Mouse (Mus musculus): ENCODE measurements at regions not wholly inside any gene's neighbourhood (a gene's known extent, or its start where the extent isn't known, plus 50 kb on each side); places are given as distances from the start of the nearest gene placed in this dataset.

DNA sequence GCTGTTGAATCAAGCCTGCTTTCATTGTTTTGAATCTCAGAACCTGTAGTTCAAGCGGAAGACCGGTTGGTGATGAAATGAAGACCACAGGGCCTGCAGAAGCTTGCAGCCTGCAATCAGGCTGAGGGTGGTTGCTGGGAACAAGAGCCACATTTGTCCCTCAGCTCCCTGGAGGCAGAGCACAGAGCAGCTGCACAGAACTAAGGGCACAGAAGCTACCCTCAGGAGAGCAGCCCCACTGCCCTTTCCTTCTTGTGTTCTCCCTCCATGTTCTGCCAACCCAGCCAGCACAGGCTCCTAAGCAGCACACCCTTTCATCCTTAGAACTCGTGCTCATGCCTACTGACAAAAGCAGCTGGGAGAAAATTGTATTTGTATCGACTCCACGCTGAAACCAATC lies 225.9 kb upstream of the Zbtb20 start:
- H3K36me3 ChIP-seq (replicated peaks; ENCODE audit: control insufficient read depth, insufficient read depth): no peaks in the 10 kb centered on the region
- H3K4me2 ChIP-seq (replicated peaks): no peak overlapping the region
- no peaks in the 10 kb centered on the region for H3K27me3 ChIP-seq (ENCODE audit: control insufficient read depth, insufficient read depth, low read length)
- peaks cover 4% of the 10 kb centered on the region; the same call in 1 of the 2 replicates for H3K9me3 ChIP-seq (ENCODE audit: control insufficient read depth, low read length)
- H3K4me3 ChIP-seq (replicated peaks; ENCODE audit: low read length): no peak overlapping the region
- H3K9ac ChIP-seq: no peak overlapping the region
- WGBS: 49% methylated on average over 5 of the region's 5 CpGs
- ATAC-seq (ENCODE audit: low FRiP score) (no peak; the same call in 1 of the 2 replicates), DNase-seq (ENCODE audit: low spot score) (no peak)
- no peak overlapping the region; the same call in 1 of the 2 replicates for H3K27ac ChIP-seq
- H3K4me1 ChIP-seq (replicated peaks; ENCODE audit: control insufficient read depth, insufficient read depth, low read length): no peaks in the 10 kb centered on the region

- 89% methylated on average over 5 of the region's 5 CpGs for WGBS
- no peak for ATAC-seq (ENCODE audit: low FRiP score)
- H3K27ac ChIP-seq: no peak overlapping the region
Measured at GRCm38 (mm10) chr16:42648531-42649142, 227.0 kb upstream of the Zbtb20 start.

DNA sequence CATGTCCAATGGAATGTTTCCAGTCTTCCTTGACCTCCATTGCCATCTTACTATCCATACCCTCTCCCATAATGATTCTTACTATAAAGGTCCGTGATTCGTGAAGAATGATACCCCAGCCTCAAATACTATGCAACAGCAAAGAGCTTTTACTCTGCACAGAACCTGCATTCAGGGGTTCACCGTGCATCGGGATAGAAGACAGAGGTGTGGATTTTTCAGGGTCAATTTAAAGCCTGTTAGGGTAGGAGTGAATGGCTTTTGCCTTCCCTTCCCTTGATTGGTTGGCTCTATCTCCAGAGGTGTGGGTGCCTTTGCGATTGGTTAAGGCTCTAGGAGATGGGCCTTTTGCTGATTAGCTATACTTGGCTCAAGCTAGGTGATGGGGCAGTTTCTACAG lies 227.9 kb upstream of the Zbtb20 start:
- H3K27ac ChIP-seq: no peak overlapping the region
- H3K9ac ChIP-seq: no peak overlapping the region
- ATAC-seq (ENCODE audit: low FRiP score) (no peak), DNase-seq (ENCODE audit: low spot score) (no peak)
- H3K36me3 ChIP-seq (replicated peaks; ENCODE audit: control insufficient read depth, insufficient read depth): no peaks in the 10 kb centered on the region
- no peak overlapping the region for H3K4me3 ChIP-seq (replicated peaks; ENCODE audit: low read length)
- H3K4me2 ChIP-seq (replicated peaks): no peak overlapping the region
- WGBS: 100% methylated on average over 5 of the region's 5 CpGs
- no peaks in the 10 kb centered on the region for H3K27me3 ChIP-seq (ENCODE audit: control insufficient read depth, insufficient read depth, low read length)
- H3K4me1 ChIP-seq (replicated peaks; ENCODE audit: control insufficient read depth, insufficient read depth, low read length): no peaks in the 10 kb centered on the region
- no peaks in the 10 kb centered on the region for H3K9me3 ChIP-seq (ENCODE audit: control insufficient read depth, low read length)

More at GRCm38 (mm10) chr16:42648531-42649142, 227.0 kb upstream of the Zbtb20 start:
- H3K9ac ChIP-seq: no peak overlapping the region
- no peaks in the 10 kb centered on the region for H3K27me3 ChIP-seq (ENCODE audit: control insufficient read depth, insufficient read depth, low read length)
- H3K4me2 ChIP-seq (replicated peaks): no peak overlapping the region
- no peaks in the 10 kb centered on the region for H3K36me3 ChIP-seq (replicated peaks; ENCODE audit: control insufficient read depth, insufficient read depth)
- no peaks in the 10 kb centered on the region for H3K4me1 ChIP-seq (replicated peaks; ENCODE audit: control insufficient read depth, insufficient read depth, low read length)
- DNase-seq (ENCODE audit: low spot score): no peak
- H3K4me3 ChIP-seq (replicated peaks; ENCODE audit: low read length): no peak overlapping the region
- peaks cover 1% of the 10 kb centered on the region; the same call in 1 of the 2 replicates for H3K9me3 ChIP-seq (ENCODE audit: control insufficient read depth, low read length)

DNA sequence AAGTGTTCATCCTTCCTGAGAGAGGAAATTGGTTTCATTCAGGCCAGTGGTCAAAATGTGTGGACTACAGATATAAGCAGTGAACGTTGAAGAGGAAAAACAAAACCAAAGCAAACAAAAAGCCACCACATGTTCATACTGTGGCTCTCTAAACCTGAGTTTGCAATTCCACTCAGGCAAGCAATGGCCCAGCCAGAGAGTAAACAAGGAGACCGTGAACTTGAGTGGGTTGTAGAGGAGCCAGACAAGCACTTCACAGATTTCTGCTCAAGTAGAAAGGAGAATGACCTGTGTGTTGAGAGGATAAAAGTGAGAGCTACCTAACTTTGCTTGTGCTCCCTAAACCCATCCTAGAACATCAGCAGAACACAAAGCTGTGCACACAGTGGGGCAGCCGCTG lies 239.9 kb upstream of the Zbtb20 start:
- DNase-seq (ENCODE audit: low spot score): no peak
- H3K4me1 ChIP-seq (replicated peaks; ENCODE audit: control insufficient read depth, insufficient read depth, low read length): no peaks in the 10 kb centered on the region
- H3K9me3 ChIP-seq (ENCODE audit: control insufficient read depth, low read length): no peaks in the 10 kb centered on the region
- 83% methylated on average over 3 of the region's 3 CpGs for WGBS
- no peak overlapping the region for H3K27ac ChIP-seq
- ATAC-seq (ENCODE audit: low FRiP score): no peak
- no peaks in the 10 kb centered on the region for H3K36me3 ChIP-seq (replicated peaks; ENCODE audit: control insufficient read depth, insufficient read depth)
- no peak overlapping the region for H3K4me2 ChIP-seq (replicated peaks)
- H3K4me3 ChIP-seq (replicated peaks; ENCODE audit: low read length): no peak overlapping the region
- H3K27me3 ChIP-seq (ENCODE audit: control insufficient read depth, insufficient read depth, low read length): no peaks in the 10 kb centered on the region
- H3K9ac ChIP-seq: no peak overlapping the region

DNA sequence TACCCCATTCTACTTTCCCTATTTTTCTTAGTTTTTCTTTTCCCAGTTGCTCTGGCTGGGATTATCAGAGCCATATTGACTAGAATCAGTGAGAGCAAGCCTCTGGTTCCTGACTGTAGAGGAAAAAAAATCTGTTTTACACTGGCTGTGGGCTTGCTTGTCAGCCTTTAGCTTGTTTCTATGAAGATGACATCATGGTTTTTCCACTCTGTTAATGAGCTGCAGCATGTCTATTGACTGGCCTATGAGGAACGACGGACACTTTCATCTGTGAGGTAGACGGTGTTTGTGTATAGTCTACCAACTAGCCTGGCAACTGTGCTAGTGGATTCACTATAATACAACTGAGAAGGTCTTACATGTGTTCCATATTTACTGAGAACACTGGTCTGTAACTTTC lies 248.0 kb upstream of the Zbtb20 start:
- H3K4me3 ChIP-seq (replicated peaks; ENCODE audit: low read length): no peak overlapping the region
- ATAC-seq (ENCODE audit: low FRiP score) (no peak), DNase-seq (ENCODE audit: low spot score) (no peak)
- H3K27ac ChIP-seq: no peak overlapping the region
- H3K9me3 ChIP-seq (ENCODE audit: control insufficient read depth, low read length): no peaks in the 10 kb centered on the region
- no peaks in the 10 kb centered on the region for H3K36me3 ChIP-seq (replicated peaks; ENCODE audit: control insufficient read depth, insufficient read depth)
- no peaks in the 10 kb centered on the region for H3K4me1 ChIP-seq (replicated peaks; ENCODE audit: control insufficient read depth, insufficient read depth, low read length)
- WGBS: 83% methylated on average over 3 of the region's 3 CpGs
- H3K27me3 ChIP-seq (ENCODE audit: control insufficient read depth, insufficient read depth, low read length): no peaks in the 10 kb centered on the region
- no peak overlapping the region for H3K9ac ChIP-seq
- no peak overlapping the region for H3K4me2 ChIP-seq (replicated peaks)

GRCm38 (mm10) chr16:42615920-42616319 lies 259.8 kb upstream of the Zbtb20 start:
- H3K4me3 ChIP-seq (replicated peaks; ENCODE audit: low read length): no peak overlapping the region
- no peaks in the 10 kb centered on the region for H3K36me3 ChIP-seq (replicated peaks; ENCODE audit: control insufficient read depth, insufficient read depth)
- ATAC-seq (ENCODE audit: low FRiP score) (no peak), DNase-seq (ENCODE audit: low spot score) (no peak)
- no peaks in the 10 kb centered on the region for H3K4me1 ChIP-seq (replicated peaks; ENCODE audit: control insufficient read depth, insufficient read depth, low read length)
- 76% methylated on average over 3 of the region's 3 CpGs for WGBS
- no peak overlapping the region for H3K4me2 ChIP-seq (replicated peaks)
- H3K9ac ChIP-seq: no peak overlapping the region
- H3K27ac ChIP-seq: no peak overlapping the region
- no peaks in the 10 kb centered on the region for H3K9me3 ChIP-seq (ENCODE audit: control insufficient read depth, low read length)
- H3K27me3 ChIP-seq (ENCODE audit: control insufficient read depth, insufficient read depth, low read length): no peaks in the 10 kb centered on the region

DNA sequence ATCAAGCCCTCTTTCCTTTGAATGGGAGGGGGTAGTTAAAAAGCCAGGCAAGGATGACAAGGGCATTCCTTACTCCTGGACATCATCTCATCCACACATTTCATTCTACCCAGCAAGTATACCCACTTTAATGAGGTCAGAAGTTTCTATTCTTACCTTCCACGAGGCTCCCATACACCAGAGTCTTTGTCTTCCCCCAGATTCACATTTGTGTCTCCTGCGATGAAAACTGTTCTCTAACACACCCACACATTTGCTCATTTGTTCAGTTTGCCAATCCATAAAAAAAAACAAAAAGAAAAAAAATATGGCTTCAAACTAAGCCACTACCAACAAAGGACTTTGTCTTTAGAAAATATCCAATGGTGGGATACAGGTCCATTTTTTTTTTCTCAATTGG lies 263.7 kb upstream of the Zbtb20 start:
- no peaks in the 10 kb centered on the region for H3K27me3 ChIP-seq (ENCODE audit: control insufficient read depth, insufficient read depth, low read length)
- no peaks in the 10 kb centered on the region for H3K9me3 ChIP-seq (ENCODE audit: control insufficient read depth, low read length)
- no peak overlapping the region for H3K4me3 ChIP-seq (replicated peaks; ENCODE audit: low read length)
- ATAC-seq (ENCODE audit: low FRiP score): no peak
- DNase-seq (ENCODE audit: low spot score): no peak
- H3K9ac ChIP-seq: no peak overlapping the region
- WGBS: 90% methylated on average over 2 of the region's 2 CpGs
- no peaks in the 10 kb centered on the region for H3K4me1 ChIP-seq (replicated peaks; ENCODE audit: control insufficient read depth, insufficient read depth, low read length)
- H3K36me3 ChIP-seq (replicated peaks; ENCODE audit: control insufficient read depth, insufficient read depth): no peaks in the 10 kb centered on the region
- H3K27ac ChIP-seq: no peak overlapping the region
- no peak overlapping the region for H3K4me2 ChIP-seq (replicated peaks)

- 83% methylated on average over 5 of the region's 5 CpGs for WGBS
- no peak for ATAC-seq (ENCODE audit: low FRiP score)
Measured at GRCm38 (mm10) chr16:42608336-42608735, 267.3 kb upstream of the Zbtb20 start.

GRCm38 (mm10) chr16:42592321-42592720 lies 251.9 kb upstream of the Gap43 start:
- no peaks in the 10 kb centered on the region for H3K4me1 ChIP-seq (replicated peaks; ENCODE audit: control insufficient read depth, insufficient read depth, low read length)
- no peak overlapping the region for H3K4me2 ChIP-seq (replicated peaks)
- 79% methylated on average over 3 of the region's 3 CpGs for WGBS
- no peaks in the 10 kb centered on the region for H3K27me3 ChIP-seq (ENCODE audit: control insufficient read depth, insufficient read depth, low read length)
- H3K4me3 ChIP-seq (replicated peaks; ENCODE audit: low read length): no peak overlapping the region
- H3K9me3 ChIP-seq (ENCODE audit: control insufficient read depth, low read length): no peaks in the 10 kb centered on the region
- ATAC-seq (ENCODE audit: low FRiP score) (no peak), DNase-seq (ENCODE audit: low spot score) (no peak)
- no peak overlapping the region for H3K27ac ChIP-seq
- H3K9ac ChIP-seq: no peak overlapping the region
- H3K36me3 ChIP-seq (replicated peaks; ENCODE audit: control insufficient read depth, insufficient read depth): no peaks in the 10 kb centered on the region

More at GRCm38 (mm10) chr16:42608336-42608735, 267.3 kb upstream of the Zbtb20 start:
- no peak overlapping the region for H3K27ac ChIP-seq
- H3K4me2 ChIP-seq (replicated peaks): no peak overlapping the region
- no peaks in the 10 kb centered on the region for H3K36me3 ChIP-seq (replicated peaks; ENCODE audit: control insufficient read depth, insufficient read depth)
- H3K27me3 ChIP-seq (ENCODE audit: control insufficient read depth, insufficient read depth, low read length): no peaks in the 10 kb centered on the region
- H3K9ac ChIP-seq: no peak overlapping the region
- no peak for DNase-seq (ENCODE audit: low spot score)
- no peak overlapping the region for H3K4me3 ChIP-seq (replicated peaks; ENCODE audit: low read length)
- no peaks in the 10 kb centered on the region for H3K4me1 ChIP-seq (replicated peaks; ENCODE audit: control insufficient read depth, insufficient read depth, low read length)
- H3K9me3 ChIP-seq (ENCODE audit: control insufficient read depth, low read length): peaks cover 4% of the 10 kb centered on the region

DNA sequence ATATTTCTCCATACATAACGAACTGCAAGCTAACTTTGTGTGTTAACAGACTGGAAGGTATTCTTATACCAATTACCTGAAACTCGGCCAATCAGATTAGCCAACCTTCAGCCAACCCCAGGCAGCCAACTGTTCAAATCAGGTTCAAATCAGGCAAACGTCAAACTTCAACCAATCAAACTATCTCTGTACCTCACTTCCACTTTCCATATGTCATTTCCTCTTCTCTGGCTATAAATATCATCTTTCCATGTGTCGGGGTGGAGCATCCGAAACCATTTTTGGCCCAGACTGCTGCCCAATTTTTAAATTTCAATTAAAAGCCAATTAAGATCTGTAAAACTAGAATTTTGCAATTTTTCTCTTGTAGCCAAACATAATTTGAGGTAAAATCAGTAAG lies 251.1 kb upstream of the Gap43 start:
- no peaks in the 10 kb centered on the region for H3K27me3 ChIP-seq (ENCODE audit: control insufficient read depth, insufficient read depth, low read length)
- H3K9ac ChIP-seq: no peak overlapping the region
- 90% methylated on average over 5 of the region's 5 CpGs for WGBS
- H3K4me3 ChIP-seq (replicated peaks; ENCODE audit: low read length): no peak overlapping the region
- H3K9me3 ChIP-seq (ENCODE audit: control insufficient read depth, low read length): no peaks in the 10 kb centered on the region
- DNase-seq (ENCODE audit: low spot score) (no peak), ATAC-seq (ENCODE audit: low FRiP score) (no peak)
- no peak overlapping the region for H3K27ac ChIP-seq
- H3K4me2 ChIP-seq (replicated peaks): no peak overlapping the region
- H3K36me3 ChIP-seq (replicated peaks; ENCODE audit: control insufficient read depth, insufficient read depth): no peaks in the 10 kb centered on the region
- no peaks in the 10 kb centered on the region for H3K4me1 ChIP-seq (replicated peaks; ENCODE audit: control insufficient read depth, insufficient read depth, low read length)
